Mouse (Mus musculus): ENCODE measurements around the gene Ubald1.

DNA sequence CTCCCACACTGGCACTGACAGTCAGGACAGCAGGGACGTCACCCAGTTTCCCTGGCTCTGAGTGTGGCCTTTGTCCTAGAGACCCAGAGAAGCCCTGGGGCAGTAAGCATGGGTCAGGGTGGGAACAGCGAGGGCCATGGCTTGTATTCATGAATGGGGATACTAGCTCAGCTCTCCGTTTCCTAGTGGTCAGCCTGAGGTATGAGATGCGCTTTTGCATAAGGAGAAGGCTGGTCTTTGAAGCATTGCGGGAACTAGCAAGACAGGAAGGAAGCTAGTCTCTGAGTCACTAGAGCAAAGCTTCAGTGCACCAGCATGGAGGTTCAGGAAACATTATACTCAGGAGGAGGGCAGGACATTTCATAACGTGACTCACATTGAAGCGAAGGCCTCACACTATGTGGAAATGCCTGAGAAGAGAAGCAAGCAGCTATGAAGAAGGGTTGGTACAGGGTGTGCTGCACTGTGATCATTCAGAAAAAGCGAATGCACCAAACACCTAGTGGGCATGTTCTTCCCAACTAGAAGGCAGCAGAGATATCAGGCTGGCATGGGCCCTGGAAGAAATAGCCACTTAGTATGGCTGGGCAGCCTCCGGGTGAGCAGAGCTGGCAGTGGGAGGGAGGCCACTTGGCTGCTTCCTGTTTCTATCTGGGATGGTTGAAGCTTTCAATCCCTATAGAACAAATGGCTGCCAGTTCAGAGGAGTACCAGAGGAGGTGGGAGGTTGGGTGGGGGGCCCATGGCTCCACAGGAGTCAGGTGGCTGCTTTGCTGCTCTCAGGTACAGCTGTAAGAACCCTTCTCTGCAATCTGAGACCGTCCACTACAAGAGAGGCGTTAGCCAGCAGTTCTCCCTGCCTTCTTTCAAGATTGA lies 33.0 kb upstream of the Ubald1 start:
- no peak for TF ChIP-seq CTCF (IDR thresholded peaks at IDR 0.05; ENCODE audit: borderline replicate concordance, insufficient read depth, low read length)
- peak; percentile 58; the same call in 1 of the 2 replicates for TF ChIP-seq POLR2A (IDR thresholded peaks at IDR 0.05; ENCODE audit: low read depth, low read length)
